Mouse (Mus musculus) limb, embryonic 14.5 days (tissue): ENCODE measurements around the gene Vmn1r220. TPM values are rescaled to one million over a fixed set of nuclear protein-coding genes. Genes with fewer than 3 reads are reported as not detected.

Experiments used
- ATAC-seq: fragments of 200-750 bp; cut with Nextera tagmentation; 2 replicates; pipeline ENCODE4 v1.8.0; 2017; ENCODE audit warnings: low read depth, moderate number of reproducible peaks, moderate TSS enrichment; ENCODE audit not compliant: low FRiP score
- DNase-seq: peaks from one replicate; pipeline ENCODE4 v3.0.0-alpha.2; 2015; ENCODE audit warnings: low spot score
- H3K27ac ChIP-seq: fragments of 300-500 bp; sonication (generic); replicated peaks from 2 replicates; pipeline ENCODE4 v1.5.1; 2014; ENCODE audit warnings: low read depth, mild to moderate bottlenecking, low read length, moderate library complexity, mixed read lengths
- H3K27me3 ChIP-seq: fragments of 300-500 bp; sonication (generic); 2 replicates; pipeline ENCODE4 v1.6.1; 2014; ENCODE audit warnings: low read length, mixed read lengths; ENCODE audit not compliant: control insufficient read depth, insufficient read depth
- H3K36me3 ChIP-seq: fragments of 300-500 bp; sonication (generic); 2 replicates; pipeline ENCODE4 v1.6.1; 2014; ENCODE audit warnings: mild to moderate bottlenecking, low read length, moderate library complexity, mixed read lengths; ENCODE audit not compliant: control insufficient read depth, insufficient read depth
- H3K4me1 ChIP-seq: fragments of 300-500 bp; sonication (generic); 2 replicates; pipeline ENCODE4 v1.6.1; 2014; ENCODE audit warnings: antibody characterized with exemption, low read length, mixed read lengths; ENCODE audit not compliant: control insufficient read depth, insufficient read depth
- H3K4me2 ChIP-seq: fragments of 300-500 bp; sonication (generic); replicated peaks from 2 replicates; pipeline ENCODE4 v1.6.1; 2014; ENCODE audit warnings: low read depth, mild to moderate bottlenecking, low read length, moderate library complexity; ENCODE audit not compliant: severe bottlenecking
- H3K4me3 ChIP-seq: fragments of 300-500 bp; sonication (generic); replicated peaks from 2 replicates; pipeline ENCODE4 v1.5.1; 2014; ENCODE audit warnings: low read length
- H3K9ac ChIP-seq: fragments of 300-500 bp; sonication (generic); 2 replicates; pipeline ENCODE4 v1.6.1; 2014; ENCODE audit warnings: mild to moderate bottlenecking, low read depth, low read length, moderate library complexity; ENCODE audit not compliant: severe bottlenecking
- H3K9me3 ChIP-seq: fragments of 300-500 bp; sonication (generic); 2 replicates; pipeline ENCODE4 v1.6.1; 2016; ENCODE audit warnings: low read length; ENCODE audit not compliant: control insufficient read depth
- POLR2A ChIP-seq: fragments of 200-500 bp; IDR thresholded peaks from 2 replicates; pipeline ENCODE4 v1.8.0; 2012; ENCODE audit warnings: inconsistent platforms, mild to moderate bottlenecking, moderate library complexity, borderline replicate concordance; ENCODE audit not compliant: insufficient read depth, insufficient read length; ENCODE audit errors: extremely low read depth
- WGBS: fragments of 180-500 bp; shearing (Covaris S2); extraction: QIAGEN DNeasy Blood & Tissue Kit; methylation state at CpG from one replicate; pipeline ENCODE4 v1.1.7; 2014; 5-methylcytosine and 5-hydroxymethylcytosine counted together
- polyA plus RNA-seq, 2 experiments: library from polyadenylated mRNA; depleted of rRNA in 1 of 2; stranded (reverse) in 1 of 2; unstranded in 1 of 2; fragments of >200 nt; fragmentation: Nextera tagmentation in 1 of 2; extraction: Ambion mirVana in 1 of 2; gene quantifications; 2 replicates each; pipeline versions ENCODE4 v1.2.1 to v1.2.3; 2012 to 2014

Vmn1r220 gene
- polyA plus RNA-seq, 2 experiments: not detected

GRCm38 (mm10) chr13:23157848-23158247 is 29.9 kb downstream of the Vmn1r220 start:
- WGBS: 87% methylated on average over 3 of the region's 3 CpGs
- Histone ChIP-seq H3K27ac (no peak overlapping the region), H3K4me2 (no peak overlapping the region), H3K36me3 (no peaks in the 10 kb centered on the region), H3K4me3 (no peak overlapping the region), H3K9ac (no peak overlapping the region), H3K4me1 (peaks cover 2% of the 10 kb centered on the region; the same call in 1 of the 2 replicates), H3K27me3 (no peaks in the 10 kb centered on the region), H3K9me3 (no peaks in the 10 kb centered on the region)
- no peak for TF ChIP-seq POLR2A
- ATAC-seq: no peak
- DNase-seq: no peak

- Histone ChIP-seq H3K9ac (no peak overlapping the region), H3K4me1 (no peaks in the 10 kb centered on the region), H3K36me3 (no peaks in the 10 kb centered on the region), H3K27me3 (no peaks in the 10 kb centered on the region), H3K9me3 (no peaks in the 10 kb centered on the region), H3K4me3 (no peak overlapping the region), H3K4me2 (no peak overlapping the region), H3K27ac (no peak overlapping the region)
- DNase-seq (no peak), ATAC-seq (no peak)
- TF ChIP-seq POLR2A: no peak
- WGBS: 74% methylated on average over 2 of the region's 2 CpGs
Observed at GRCm38 (mm10) chr13:23138880-23139279, 48.9 kb downstream of the Vmn1r220 start.

GRCm38 (mm10) chr13:23133501-23133900 is 54.3 kb downstream of the Vmn1r220 start:
- Histone ChIP-seq H3K9ac (no peak overlapping the region), H3K27ac (no peak overlapping the region), H3K27me3 (no peaks in the 10 kb centered on the region), H3K4me2 (no peak overlapping the region), H3K36me3 (no peaks in the 10 kb centered on the region), H3K4me1 (no peaks in the 10 kb centered on the region), H3K9me3 (no peaks in the 10 kb centered on the region), H3K4me3 (no peak overlapping the region)
- DNase-seq (no peak), ATAC-seq (no peak)
- 73% methylated on average over 1 of the region's 1 CpGs for WGBS
- no peak for TF ChIP-seq POLR2A

- no peak within 1 kb of the TSS for H3K27ac ChIP-seq
- no peak within 1 kb of the TSS for H3K4me2 ChIP-seq
- H3K36me3 ChIP-seq: no peaks in the 10 kb centered on the region
- 59% methylated on average over 3 of the region's 3 CpGs for WGBS
- H3K9me3 ChIP-seq: no peaks in the 10 kb centered on the region
- no peak within 1 kb of the TSS for H3K4me3 ChIP-seq
- DNase-seq: no peak
- no peak for TF ChIP-seq POLR2A
- ATAC-seq: no peak
- H3K9ac ChIP-seq: no peak within 1 kb of the TSS
- H3K27me3 ChIP-seq: no peaks in the 10 kb centered on the region
- no peaks in the 10 kb centered on the region for H3K4me1 ChIP-seq
Observed at GRCm38 (mm10) chr13:23133099-23133498, 54.7 kb downstream of the Vmn1r220 start, which contains the start of gene Vmn1r218. Vmn1r218 (plus strand) TSS chr13:23133155.

Other genes with a start within 250 kb of the Vmn1r220 start
- not detected in 2 replicates for gene Vmn1r213, start 180.3 kb downstream of the Vmn1r220 start, polyA plus RNA-seq (2012; rRNA removed)
- gene Vmn1r213, start 180.3 kb downstream of the Vmn1r220 start, polyA plus RNA-seq (2014; fragmentation: Nextera tagmentation; extraction: Ambion mirVana): not detected in 2 replicates
- not detected in 2 replicates for gene Vmn1r214, start 157.6 kb downstream of the Vmn1r220 start, polyA plus RNA-seq (2012; rRNA removed)
- gene Vmn1r214, start 157.6 kb downstream of the Vmn1r220 start, polyA plus RNA-seq (2014; fragmentation: Nextera tagmentation; extraction: Ambion mirVana): not detected in 2 replicates
- gene Vmn1r215, start 120.0 kb downstream of the Vmn1r220 start, polyA plus RNA-seq (2012; rRNA removed): not detected in 2 replicates
- not detected in 2 replicates for gene Vmn1r215, start 120.0 kb downstream of the Vmn1r220 start, polyA plus RNA-seq (2014; fragmentation: Nextera tagmentation; extraction: Ambion mirVana)
- not detected in 2 replicates for gene Vmn1r217, start 69.7 kb downstream of the Vmn1r220 start, polyA plus RNA-seq (2012; rRNA removed)
- not detected in 2 replicates for gene Vmn1r217, start 69.7 kb downstream of the Vmn1r220 start, polyA plus RNA-seq (2014; fragmentation: Nextera tagmentation; extraction: Ambion mirVana)
- not detected in 2 replicates for gene Vmn1r218, start 54.8 kb downstream of the Vmn1r220 start, polyA plus RNA-seq (2012; rRNA removed)
- gene Vmn1r218, start 54.8 kb downstream of the Vmn1r220 start, polyA plus RNA-seq (2014; fragmentation: Nextera tagmentation; extraction: Ambion mirVana): not detected in 2 replicates
- gene Vmn1r219, start 28.7 kb downstream of the Vmn1r220 start, polyA plus RNA-seq (2012; rRNA removed): not detected in 2 replicates
- gene Vmn1r219, start 28.7 kb downstream of the Vmn1r220 start, polyA plus RNA-seq (2014; fragmentation: Nextera tagmentation; extraction: Ambion mirVana): not detected in 2 replicates
- gene Vmn1r221, start 26.2 kb upstream of the Vmn1r220 start, polyA plus RNA-seq (2012; rRNA removed): not detected in 2 replicates
- not detected in 2 replicates for gene Vmn1r221, start 26.2 kb upstream of the Vmn1r220 start, polyA plus RNA-seq (2014; fragmentation: Nextera tagmentation; extraction: Ambion mirVana)
- not detected in 2 replicates for gene Vmn1r222, start 48.0 kb upstream of the Vmn1r220 start, polyA plus RNA-seq (2012; rRNA removed)
- gene Vmn1r222, start 48.0 kb upstream of the Vmn1r220 start, polyA plus RNA-seq (2014; fragmentation: Nextera tagmentation; extraction: Ambion mirVana): not detected in 2 replicates
- gene Vmn1r223, start 59.2 kb upstream of the Vmn1r220 start, polyA plus RNA-seq (2012; rRNA removed): not detected in 2 replicates
- not detected in 2 replicates for gene Vmn1r223, start 59.2 kb upstream of the Vmn1r220 start, polyA plus RNA-seq (2014; fragmentation: Nextera tagmentation; extraction: Ambion mirVana)
- gene Zfp322a, start 181.2 kb upstream of the Vmn1r220 start, polyA plus RNA-seq (2012; rRNA removed): 15.1 and 20.2 TPM in 2 replicates
- gene Zfp322a, start 181.2 kb upstream of the Vmn1r220 start, polyA plus RNA-seq (2014; fragmentation: Nextera tagmentation; extraction: Ambion mirVana): 42.9 and 50.7 TPM in 2 replicates
- 6.9 and 9.9 TPM in 2 replicates for gene Abt1, start 235.9 kb upstream of the Vmn1r220 start, polyA plus RNA-seq (2012; rRNA removed)
- gene Abt1, start 235.9 kb upstream of the Vmn1r220 start, polyA plus RNA-seq (2014; fragmentation: Nextera tagmentation; extraction: Ambion mirVana): 12.0 and 12.2 TPM in 2 replicates